Mouse (Mus musculus): ENCODE measurements at regions not wholly inside any gene's neighbourhood (a gene's known extent, or its start where the extent isn't known, plus 50 kb on each side); places are given as distances from the start of the nearest gene placed in this dataset.
A peak's percentile ranks its signal among the peaks of the same experiment; 100 is the strongest.
"Not testable (repeated sequence)": the region's sequence is repeated elsewhere in the genome, so short reads cannot be mapped to it uniquely, and the experiment has no call there.

GRCm38 (mm10) chr6:47745856-47746255, 67.4 kb downstream of the Pdia4 start:
- not testable (repeated sequence) for ATAC-seq (ENCODE audit: insufficient read depth); H3K4me3 ChIP-seq (replicated peaks); H3K9me3 ChIP-seq (replicated peaks); H3K4me2 ChIP-seq; H3K36me3 ChIP-seq (replicated peaks); H3K27me3 ChIP-seq; H3K4me1 ChIP-seq (replicated peaks); H3K27ac ChIP-seq (replicated peaks); H3K9ac ChIP-seq
- WGBS (ENCODE audit: insufficient replicate concordance), result 77% methylated on average over 10 of the region's 14 CpGs

GRCm38 (mm10) chr6:47743856-47744255, 69.4 kb downstream of the Pdia4 start:
- not testable (repeated sequence) for H3K9ac ChIP-seq; H3K27ac ChIP-seq (replicated peaks); H3K9me3 ChIP-seq (replicated peaks); H3K4me2 ChIP-seq; H3K4me3 ChIP-seq (replicated peaks); H3K27me3 ChIP-seq; H3K4me1 ChIP-seq (replicated peaks); ATAC-seq (ENCODE audit: insufficient read depth); H3K36me3 ChIP-seq (replicated peaks)
- no CpG with 5 or more reads among the region's 20 CpGs for whole genome bisulfite sequencing (ENCODE audit: insufficient replicate concordance)

DNA sequence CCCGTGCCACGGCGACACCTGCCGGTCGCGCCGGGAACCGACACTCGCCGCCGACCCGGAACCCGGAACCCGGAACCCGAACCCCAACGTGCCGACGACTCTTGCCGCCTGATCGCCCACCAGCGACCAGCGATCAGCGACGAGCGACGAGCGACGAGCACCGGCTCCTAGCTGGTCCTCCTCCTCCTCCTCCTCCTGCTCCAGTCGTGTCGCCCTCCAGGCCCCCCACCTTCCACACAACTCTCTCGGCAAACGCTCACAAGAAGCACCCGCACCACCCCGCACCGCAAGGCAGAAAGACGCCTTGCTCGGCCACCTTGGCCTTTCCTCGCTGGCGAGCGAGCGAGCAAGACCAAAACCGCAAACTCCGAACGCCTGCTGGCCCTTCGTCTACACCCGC, 73.0 kb downstream of the Pdia4 start:
- not testable (repeated sequence) for H3K4me1 ChIP-seq (replicated peaks); H3K36me3 ChIP-seq (replicated peaks); H3K27ac ChIP-seq (replicated peaks); ATAC-seq (ENCODE audit: insufficient read depth); H3K27me3 ChIP-seq; H3K9me3 ChIP-seq (replicated peaks)
- peak overlapping the region; percentile 55 for H3K4me3 ChIP-seq (replicated peaks)
- H3K9ac ChIP-seq, result peak overlapping the region; percentile 50; the same call in 1 of the 2 replicates
- H3K4me2 ChIP-seq, result peak overlapping the region; percentile 74
- WGBS (ENCODE audit: insufficient replicate concordance), result 3% methylated on average over 19 of the region's 47 CpGs

GRCm38 (mm10) chr6:47739696-47740095, 73.5 kb downstream of the Pdia4 start:
- WGBS (ENCODE audit: insufficient replicate concordance), result 3% methylated on average over 15 of the region's 26 CpGs
- not testable (repeated sequence) for ATAC-seq (ENCODE audit: insufficient read depth); H3K27me3 ChIP-seq; H3K4me3 ChIP-seq (replicated peaks); H3K9ac ChIP-seq; H3K36me3 ChIP-seq (replicated peaks); H3K9me3 ChIP-seq (replicated peaks); H3K4me1 ChIP-seq (replicated peaks); H3K4me2 ChIP-seq; H3K27ac ChIP-seq (replicated peaks)

DNA sequence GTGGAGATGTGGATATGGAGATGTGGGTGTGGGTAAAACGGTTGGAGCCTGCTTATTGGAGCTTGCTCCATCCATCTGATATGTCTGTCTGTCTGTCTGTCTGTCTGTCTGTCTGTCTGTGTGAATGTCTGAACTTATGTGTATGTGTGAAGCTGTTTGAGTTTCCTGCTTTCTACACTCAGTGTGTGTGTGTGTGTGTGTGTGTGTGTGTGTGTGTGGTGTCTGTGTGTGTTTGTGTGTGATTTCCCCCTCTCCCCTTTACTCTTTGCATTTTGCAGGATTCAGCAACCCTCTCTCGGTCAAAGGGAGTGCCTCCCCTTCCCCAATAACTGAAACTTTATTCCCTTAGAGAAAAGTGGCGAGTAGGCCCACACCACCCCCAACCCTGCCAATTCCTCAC, 75.3 kb downstream of the Pdia4 start:
- not testable (repeated sequence) for H3K36me3 ChIP-seq (replicated peaks); H3K27me3 ChIP-seq; H3K4me1 ChIP-seq (replicated peaks); H3K9ac ChIP-seq; H3K4me3 ChIP-seq (replicated peaks); H3K27ac ChIP-seq (replicated peaks); H3K4me2 ChIP-seq; ATAC-seq (ENCODE audit: insufficient read depth); H3K9me3 ChIP-seq (replicated peaks)
- no CpG with 5 or more reads among the region's 3 CpGs for WGBS (ENCODE audit: insufficient replicate concordance)
